Mouse (Mus musculus): ENCODE data around the gene Pold1.

The Pold1 gene

GRCm38 (mm10) chr7:44482836-44483435, 65.7 kb downstream of the Pold1 start:
- no peak for DNase-seq
